Mouse (Mus musculus): ENCODE data around the gene 2200002D01Rik.

Gene 2200002D01Rik

DNA sequence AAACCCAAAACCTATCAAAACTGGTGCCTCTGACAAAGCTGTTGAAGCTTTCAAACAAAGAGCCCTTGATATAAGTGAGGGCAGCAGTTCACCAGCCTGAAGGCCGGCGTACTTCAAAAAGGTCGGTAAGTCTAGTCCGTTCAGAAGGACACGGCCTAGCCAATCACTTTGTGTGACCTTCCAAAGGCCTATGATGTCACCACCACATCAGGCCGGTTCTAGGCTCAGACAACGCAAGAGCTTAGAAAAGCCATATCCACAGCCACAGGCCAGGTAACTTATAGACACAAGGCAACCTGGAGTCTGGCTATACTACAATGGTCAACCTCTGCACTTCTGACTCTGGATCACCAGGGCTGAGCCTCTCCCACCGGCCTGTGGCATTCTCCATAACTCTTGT lies 31.7 kb upstream of the 2200002D01Rik start:
- in situ Hi-C loops (cut with MboI, MseI): loop anchor here in 1 of 2 experiments (10.0 kb wide), 1 partner anchor 545 kb away; no protein-coding TSS in a partner anchor

GRCm38 (mm10) chr7:29279261-29279660 lies 31.0 kb upstream of the 2200002D01Rik start:
- in situ Hi-C loops (cut with MboI, MseI): loop anchor here in 1 of 2 experiments (10.0 kb wide), 1 partner anchor 546 kb away; no protein-coding TSS in a partner anchor

DNA sequence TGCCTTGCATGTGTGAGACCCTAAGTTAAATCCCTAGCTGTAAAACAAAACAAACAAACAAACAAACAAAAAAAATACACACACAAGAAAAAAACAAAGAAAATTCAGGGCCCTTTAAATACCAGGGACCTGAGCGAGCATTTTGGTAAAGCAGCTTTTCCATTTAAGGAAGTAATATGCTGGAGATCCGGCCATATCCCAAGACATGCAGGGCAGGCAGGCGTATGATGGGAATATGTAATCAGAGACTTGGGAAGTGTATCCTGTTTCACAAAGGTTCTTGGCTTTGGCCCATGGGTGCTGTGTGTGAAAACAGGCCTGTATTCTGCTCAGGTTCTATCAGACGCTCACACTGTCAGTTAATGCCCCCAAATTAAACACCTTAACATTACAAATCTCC lies 29.2 kb upstream of the 2200002D01Rik start:
- in situ Hi-C loops (cut with MboI, MseI): loop anchor here in 1 of 2 experiments (10.0 kb wide), 1 partner anchor 547 kb away; no protein-coding TSS in a partner anchor

- in situ Hi-C loops (cut with MboI, MseI): loop anchor here in 1 of 2 experiments (10.0 kb wide), 1 partner anchor 548 kb away; no protein-coding TSS in a partner anchor
These were observed 28.4 kb upstream of the 2200002D01Rik start for GRCm38 (mm10) chr7:29276715-29277114.

DNA sequence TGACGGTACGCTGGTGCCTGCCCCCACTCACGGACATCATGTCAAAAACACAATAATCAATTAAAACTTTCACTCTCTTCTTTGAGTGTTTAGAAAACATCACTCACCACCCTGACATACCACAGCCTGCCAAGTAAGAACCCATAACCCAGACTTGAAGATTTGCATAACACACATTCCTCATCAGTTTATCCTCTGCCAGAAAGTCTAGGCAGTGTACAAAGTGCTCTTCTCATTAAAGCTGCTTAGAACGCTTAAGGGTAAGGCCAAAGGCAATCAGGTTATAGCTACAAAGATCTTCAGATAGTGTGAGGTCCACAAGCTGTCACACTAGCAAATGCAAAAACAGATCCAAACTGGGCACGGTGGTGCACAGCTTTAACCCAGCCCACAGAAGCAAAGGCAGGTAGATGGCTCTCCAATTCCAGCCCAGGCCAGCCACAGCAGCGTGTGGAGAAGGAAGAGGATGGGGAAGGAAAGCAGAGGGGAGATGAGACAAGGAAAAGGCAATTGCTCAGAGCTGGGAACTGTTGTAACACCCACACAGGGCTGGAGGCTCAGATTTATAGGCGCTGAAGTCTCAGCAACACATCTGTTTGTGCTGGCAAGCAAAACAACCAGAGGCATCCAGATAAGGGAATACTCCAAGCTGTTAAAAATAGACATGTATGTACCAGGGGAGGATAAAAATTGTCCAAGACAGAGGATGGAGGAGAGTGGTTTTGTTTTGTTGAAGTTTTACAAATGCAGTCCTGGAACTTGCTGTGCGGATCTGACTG lies 23.6 kb upstream of the 2200002D01Rik start:
- in situ Hi-C loops (cut with MboI, MseI): loop anchor here in 1 of 2 experiments (10.0 kb wide), 1 partner anchor 553 kb away; no protein-coding TSS in a partner anchor

- in situ Hi-C loops (cut with MboI, MseI): loop anchor here in 1 of 2 experiments (10.0 kb wide), 1 partner anchor 554 kb away; no protein-coding TSS in a partner anchor
These were observed 22.2 kb upstream of the 2200002D01Rik start for GRCm38 (mm10) chr7:29270445-29270844.

DNA sequence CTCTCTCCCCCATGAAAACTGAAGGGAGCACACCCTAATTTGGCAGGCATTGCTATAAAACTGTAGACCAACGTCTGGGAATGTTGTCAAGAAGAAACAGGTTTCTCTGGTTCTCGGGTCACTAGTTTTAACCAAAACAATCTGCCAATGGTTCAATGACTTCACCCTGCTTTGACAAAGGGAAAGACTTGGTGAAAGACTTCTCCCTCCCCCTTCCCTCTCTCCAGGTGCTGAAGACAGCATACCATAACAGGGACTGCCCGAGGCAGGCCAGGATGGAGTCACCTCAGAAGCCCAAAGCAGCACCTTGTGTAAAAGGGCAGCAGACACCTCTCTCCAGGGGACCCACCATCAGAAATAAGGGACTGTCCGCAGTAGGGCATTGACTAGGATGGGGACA lies 18.7 kb upstream of the 2200002D01Rik start:
- in situ Hi-C loops (cut with MboI, MseI): no loop called here

GRCm38 (mm10) chr7:29265636-29266035 lies 17.4 kb upstream of the 2200002D01Rik start:
- in situ Hi-C loops (cut with MboI, MseI): no loop called here

- in situ Hi-C loops (cut with MboI, MseI): no loop called here
These were observed 15.6 kb upstream of the 2200002D01Rik start for GRCm38 (mm10) chr7:29263831-29264230.

DNA sequence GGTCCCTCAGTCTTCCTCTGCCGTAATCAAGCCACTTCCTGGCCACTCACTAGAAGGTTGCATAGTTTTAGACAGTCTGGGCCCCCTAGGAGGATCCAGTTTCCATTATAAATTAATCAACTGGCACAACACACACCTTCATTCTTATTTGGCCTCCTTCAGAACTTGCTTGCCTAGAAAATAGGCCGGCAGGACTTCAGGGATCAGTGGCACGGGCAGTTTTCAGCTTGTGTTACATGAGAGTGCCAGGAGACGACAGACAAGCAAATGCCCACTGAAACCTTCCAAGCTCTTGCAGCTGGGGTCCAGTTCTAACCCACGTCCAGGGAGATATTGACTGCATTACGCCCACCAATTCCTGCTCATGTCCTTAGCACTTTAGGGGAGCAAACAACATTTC lies 13.9 kb upstream of the 2200002D01Rik start:
- in situ Hi-C loops (cut with MboI, MseI): no loop called here

DNA sequence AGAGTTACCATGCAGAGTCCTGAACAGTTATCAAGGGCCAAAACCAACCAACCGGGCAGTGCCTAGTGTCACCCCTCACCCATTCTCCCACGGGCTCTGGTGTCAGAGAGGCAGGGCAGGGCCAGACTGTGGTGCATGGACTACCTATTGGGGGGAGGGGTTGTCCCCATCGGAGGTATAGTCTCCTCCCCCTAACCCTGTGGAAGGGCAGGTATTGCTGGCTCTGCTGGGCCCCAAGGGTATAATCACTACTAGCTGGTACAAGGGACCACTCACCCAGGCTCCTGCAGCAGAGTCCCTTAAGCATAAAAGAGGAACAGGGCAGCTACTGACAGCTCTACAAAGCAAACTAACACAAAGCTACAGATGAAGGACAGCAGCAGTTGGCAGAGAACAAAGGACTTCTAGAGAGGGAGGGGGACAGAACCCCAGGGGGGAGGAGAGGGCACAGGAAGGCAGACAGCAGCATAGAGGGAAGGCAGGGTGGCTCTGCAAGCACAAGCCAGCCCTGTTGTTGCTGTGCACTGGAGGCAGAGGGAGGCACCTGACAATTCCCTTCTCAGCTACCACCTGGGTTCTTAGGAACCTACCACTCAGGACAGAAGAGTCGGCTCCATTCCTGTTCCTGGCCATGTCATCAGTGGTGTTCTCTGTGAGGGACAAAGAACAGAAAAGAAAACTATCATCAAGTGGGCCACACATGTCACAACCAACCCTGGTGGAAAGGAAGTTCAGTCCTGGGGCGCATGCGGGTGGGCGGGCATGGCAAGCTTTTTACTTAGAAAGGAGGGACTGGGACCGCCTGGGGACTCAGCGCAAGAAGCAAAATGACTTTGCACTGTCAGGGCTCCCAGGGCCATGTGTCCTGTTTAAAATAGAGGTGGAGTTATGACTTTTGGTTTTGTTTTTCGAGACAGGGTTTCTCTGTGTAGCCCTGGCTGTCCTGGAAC lies 11.8 kb upstream of the 2200002D01Rik start:
- in situ Hi-C loops (cut with MboI, MseI): no loop called here

GRCm38 (mm10) chr7:29257368-29257767 lies 9.1 kb upstream of the 2200002D01Rik start:
- in situ Hi-C loops (cut with MboI, MseI): no loop called here

DNA sequence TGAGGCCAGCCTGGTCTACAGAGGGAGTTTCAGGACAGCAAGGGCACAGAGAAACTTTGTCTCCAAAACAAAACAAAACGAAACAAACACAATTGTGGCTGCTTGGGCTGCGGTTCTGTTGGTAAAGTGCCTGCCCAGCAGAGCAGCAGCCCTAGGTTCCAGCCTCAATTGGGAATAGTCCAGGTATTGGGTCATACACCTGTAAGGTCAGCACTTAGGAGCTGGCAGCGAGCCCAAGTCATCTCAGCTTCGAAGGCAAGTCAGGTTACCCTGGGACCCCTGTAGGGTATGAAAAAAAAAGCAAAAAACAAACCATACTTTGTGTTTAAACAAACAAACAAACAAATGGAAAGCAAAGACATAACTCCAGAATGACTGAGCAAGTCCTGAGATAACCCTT lies 7.6 kb upstream of the 2200002D01Rik start:
- in situ Hi-C loops (cut with MboI, MseI): no loop called here

- in situ Hi-C loops (cut with MboI, MseI): no loop called here
These were observed 5.6 kb upstream of the 2200002D01Rik start for GRCm38 (mm10) chr7:29253842-29254241.

DNA sequence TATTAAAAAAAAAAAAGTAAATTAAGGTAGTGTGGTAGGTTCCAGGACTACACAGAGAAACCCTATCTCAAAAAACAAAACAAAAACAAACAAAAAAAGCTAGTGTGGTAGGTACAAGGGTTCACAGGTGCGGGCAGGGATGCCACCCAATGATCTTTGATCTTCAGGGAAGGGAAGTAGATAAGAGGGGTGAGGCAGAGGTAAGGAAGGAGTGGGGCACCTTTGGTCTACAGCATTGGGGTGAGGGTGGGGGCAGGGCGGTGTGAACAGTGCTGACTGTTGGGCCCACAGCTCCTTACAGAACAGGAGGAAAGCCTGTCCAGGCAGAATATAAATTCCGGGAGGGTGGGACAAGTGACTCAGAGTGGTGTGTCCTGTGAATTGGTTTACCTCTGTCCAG lies 2.9 kb upstream of the 2200002D01Rik start:
- in situ Hi-C loops (cut with MboI, MseI): no loop called here

GRCm38 (mm10) chr7:29247706-29248105 lies 560 bp downstream of the 2200002D01Rik start:
- in situ Hi-C loops (cut with MboI, MseI): no loop called here

GRCm38 (mm10) chr7:29247314-29247700 lies 959 bp downstream of the 2200002D01Rik start:
- in situ Hi-C loops (cut with MboI, MseI): no loop called here

GRCm38 (mm10) chr7:29246619-29247313 lies 1.5 kb downstream of the 2200002D01Rik start:
- in situ Hi-C loops (cut with MboI, MseI): no loop called here

DNA sequence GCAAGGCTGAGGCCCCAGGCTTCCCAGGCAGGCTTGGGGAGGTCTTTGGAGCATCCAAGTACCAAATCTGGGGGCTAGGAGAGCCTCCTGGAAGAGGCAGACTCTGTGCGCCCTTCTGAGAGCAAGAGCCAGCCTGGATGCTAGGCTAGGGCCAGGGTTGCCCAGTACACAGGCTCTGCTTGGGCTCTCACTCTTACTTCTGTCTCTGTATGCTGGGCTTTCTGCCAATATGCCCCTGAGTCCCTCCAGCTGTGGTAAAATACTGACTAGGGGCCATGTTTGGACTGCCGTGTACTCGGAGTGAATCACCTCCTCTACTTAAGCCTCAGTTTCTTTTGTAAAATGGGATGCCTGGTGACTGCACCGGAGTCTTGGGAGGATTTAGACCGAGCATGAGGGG lies 2.3 kb downstream of the 2200002D01Rik start:
- in situ Hi-C loops (cut with MboI, MseI): no loop called here

DNA sequence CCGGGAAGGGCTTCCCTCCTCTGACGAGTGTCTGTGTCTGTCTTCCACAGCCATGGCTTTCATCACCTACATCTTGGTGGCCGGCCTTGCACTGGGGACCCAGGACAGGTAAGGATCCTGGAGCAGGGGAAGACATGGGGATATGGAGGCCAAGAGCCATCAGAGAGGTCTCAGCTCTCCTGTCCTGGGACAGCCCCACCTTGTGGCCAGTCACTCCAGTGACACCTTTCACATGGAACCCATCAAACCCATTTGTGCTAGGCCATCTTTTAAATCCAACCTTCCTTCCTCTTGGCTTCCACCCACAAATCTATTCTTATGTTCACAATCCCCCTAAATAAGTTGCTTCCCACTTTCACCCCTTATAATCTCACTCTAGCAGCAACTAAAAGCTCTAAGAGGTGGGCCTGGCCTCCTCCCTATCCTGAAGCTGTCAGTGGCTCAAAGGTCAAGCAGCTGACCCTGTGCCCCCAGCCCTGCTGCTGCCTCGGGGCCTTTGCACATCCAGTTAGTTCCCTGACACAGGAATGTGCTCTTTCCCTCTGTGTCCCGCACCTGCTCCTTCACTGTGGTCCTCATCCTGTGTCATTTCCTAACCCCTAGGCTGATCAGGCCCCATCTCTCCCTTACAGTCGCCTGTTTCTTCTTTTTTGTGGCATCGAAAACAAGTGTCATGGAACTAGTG lies 3.4 kb downstream of the 2200002D01Rik start:
- in situ Hi-C loops (cut with MboI, MseI): no loop called here

Data from T-helper 17 cell (primary cell).